Mouse (Mus musculus): Measurements from ENCODE around the gene 1600002K03Rik. TPM values are rescaled to one million over a fixed set of nuclear protein-coding genes. Genes with fewer than 3 reads are reported as not detected.
A peak's percentile ranks its signal among the peaks of the same experiment; 100 is the strongest.

The 1600002K03Rik gene
- polyA plus RNA-seq, 1 experiment = 16.4 TPM

DNA sequence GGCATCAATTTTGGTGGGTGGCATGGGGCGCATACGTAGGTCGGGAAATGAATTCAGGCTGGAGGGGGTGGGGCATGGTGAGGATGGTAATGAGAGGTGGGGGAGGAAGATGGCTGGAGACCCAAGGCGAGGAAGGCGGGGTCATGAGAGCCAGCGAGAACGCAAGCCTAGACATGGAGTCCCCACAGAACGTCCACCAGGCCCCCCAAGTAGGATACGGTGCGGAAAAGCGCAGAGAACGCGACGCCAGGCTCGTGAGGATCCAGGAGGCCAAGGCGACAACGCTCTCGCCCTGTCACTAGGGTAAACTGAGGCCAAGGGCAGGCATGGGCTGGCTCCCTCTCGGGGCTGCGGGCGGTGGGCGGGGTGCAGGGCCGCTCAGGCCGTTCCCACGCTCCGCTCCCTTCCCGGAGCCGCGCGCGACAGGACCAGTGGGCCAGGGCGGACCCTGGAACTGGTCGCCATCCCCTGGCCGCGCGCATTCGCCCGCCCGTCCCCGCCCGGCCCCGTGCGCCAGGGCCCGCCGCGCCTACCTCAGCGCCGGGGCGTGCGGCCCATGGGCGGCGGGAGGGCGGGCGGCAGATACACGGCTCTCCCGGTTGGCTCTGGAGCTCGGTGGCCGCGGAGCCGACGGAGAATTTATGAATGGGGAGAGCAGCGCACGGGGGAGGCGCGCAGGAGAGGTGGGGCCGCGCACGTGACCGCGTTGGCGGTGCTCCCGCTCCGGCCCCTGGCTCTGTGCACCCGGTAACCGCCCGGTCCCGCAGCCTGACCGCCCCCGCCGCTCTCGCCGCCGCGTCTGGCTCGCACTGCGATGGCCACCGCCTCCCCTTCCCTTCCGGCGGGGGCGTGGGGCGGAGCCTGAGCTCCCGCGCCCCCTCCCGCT, 33.9 kb upstream of the 1600002K03Rik start, which contains the start of gene Atp5d:
Atp5d (plus strand) TSS at position 80 of the 886 bp plus-strand sequence.
- H3K4me1 ChIP-seq (ENCODE audit: control insufficient read depth, insufficient read depth, low read length) = peaks cover 7% of the 10 kb centered on the region; the same call in 1 of the 2 replicates
- peak; percentile 60 for TF ChIP-seq POLR2A (IDR thresholded peaks at IDR 0.05; ENCODE audit: borderline replicate concordance, insufficient read depth, low read length)
- no peak for TF ChIP-seq CTCF (IDR thresholded peaks at IDR 0.05; ENCODE audit: borderline replicate concordance, insufficient read depth, low read depth, low read length)
- H3K27me3 ChIP-seq (ENCODE audit: control insufficient read depth, insufficient read depth, low read length) = no peaks in the 10 kb centered on the region
- H3K27ac ChIP-seq (ENCODE audit: insufficient read depth, low read length) = peak within 1 kb of the TSS; percentile 50
- H3K4me3 ChIP-seq (replicated peaks; ENCODE audit: insufficient read depth, low read depth, low read length) = peak within 1 kb of the TSS; percentile 87
- DNase-seq = peak; percentile 84 to 85
- under 1% methylated on average over 82 of the region's 94 CpGs for WGBS

DNA sequence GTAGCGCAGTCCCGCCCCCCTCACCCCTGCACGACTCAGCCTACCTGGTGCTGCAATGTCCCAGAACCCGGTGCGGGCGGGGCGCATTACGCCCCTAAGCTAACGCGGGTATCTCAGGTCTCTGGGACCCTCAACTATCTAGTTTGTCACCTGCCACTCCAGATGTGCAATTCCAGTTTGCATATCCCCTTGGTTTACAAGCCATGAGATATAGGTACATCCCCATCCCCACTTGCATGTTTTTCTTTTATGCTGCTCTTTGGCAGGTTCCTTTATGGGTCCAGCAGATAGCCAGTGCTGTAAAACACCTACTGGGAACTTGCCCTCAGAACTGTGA, 33.3 kb upstream of the 1600002K03Rik start:
- H3K27me3 ChIP-seq (ENCODE audit: control insufficient read depth, insufficient read depth, low read length) = no peaks in the 10 kb centered on the region
- 2% methylated on average over 9 of the region's 10 CpGs for WGBS
- H3K27ac ChIP-seq (ENCODE audit: insufficient read depth, low read length) = peak overlapping the region; percentile 44
- no peak for TF ChIP-seq POLR2A (IDR thresholded peaks at IDR 0.05; ENCODE audit: borderline replicate concordance, insufficient read depth, low read length)
- TF ChIP-seq CTCF (IDR thresholded peaks at IDR 0.05; ENCODE audit: borderline replicate concordance, insufficient read depth, low read depth, low read length) = no peak
- H3K4me3 ChIP-seq (replicated peaks; ENCODE audit: insufficient read depth, low read depth, low read length) = peak overlapping the region; percentile 87
- peaks cover 12% of the 10 kb centered on the region; the same call in 1 of the 2 replicates for H3K4me1 ChIP-seq (ENCODE audit: control insufficient read depth, insufficient read depth, low read length)
- no peak for DNase-seq

DNA sequence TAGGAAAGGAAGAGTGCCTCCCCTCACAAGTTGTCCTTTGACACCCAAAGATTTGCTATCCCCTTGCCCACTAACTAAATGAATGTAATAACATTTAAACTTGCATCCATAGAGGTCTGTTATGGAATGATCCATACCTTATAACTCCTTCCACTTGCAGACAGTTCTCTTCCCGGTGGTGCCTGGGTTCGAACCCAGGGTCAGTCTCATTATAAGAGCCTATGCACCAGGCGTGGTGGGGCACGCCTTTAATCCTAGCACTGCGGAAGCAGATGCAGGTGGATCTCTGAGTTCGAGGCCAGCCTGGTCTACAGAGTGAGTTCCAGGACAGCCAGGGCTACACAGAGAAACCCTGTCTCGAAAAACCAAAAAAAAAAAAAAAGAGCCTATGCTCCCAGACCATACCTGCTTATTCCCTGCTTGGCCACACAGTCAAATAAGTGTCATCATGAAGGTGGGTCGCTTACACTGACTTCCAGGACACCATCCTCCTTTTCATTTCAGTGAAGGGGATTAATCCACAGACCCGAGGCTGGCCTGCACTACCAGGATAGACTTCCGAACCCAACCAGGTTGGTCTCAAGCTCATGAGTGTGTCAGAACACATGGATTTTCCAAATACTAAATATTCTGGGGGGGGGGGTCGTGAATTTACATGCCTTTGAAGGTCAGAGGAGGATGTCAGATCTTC, 32.6 kb upstream of the 1600002K03Rik start:
- 77% methylated on average over 11 of the region's 11 CpGs for WGBS

DNA sequence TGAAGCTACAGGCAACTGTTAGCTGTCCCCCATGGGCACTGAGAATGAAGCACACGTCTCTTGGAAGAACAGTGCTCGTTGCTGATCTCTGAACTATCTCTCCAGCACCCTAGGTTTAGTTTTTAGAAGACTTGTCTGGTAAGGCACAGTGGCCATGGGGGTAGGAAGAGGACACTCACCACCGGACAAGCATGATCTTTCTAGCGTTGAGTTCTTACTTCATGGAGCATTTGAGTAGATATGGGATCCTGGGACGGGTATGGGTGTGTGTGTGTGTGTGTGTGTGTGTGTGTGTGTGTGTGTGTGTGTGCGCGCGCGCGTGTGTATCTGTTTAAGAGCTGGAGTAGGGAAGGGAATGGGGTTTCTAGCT, 32.1 kb upstream of the 1600002K03Rik start, which contains the start of gene Cbarp:
Cbarp (minus strand) TSS at position 170 of the 370 bp plus-strand sequence.
- H3K27ac ChIP-seq (ENCODE audit: insufficient read depth, low read length) = peak within 1 kb of the TSS; percentile 97
- peak within 1 kb of the TSS; percentile 61 for H3K4me3 ChIP-seq (replicated peaks; ENCODE audit: insufficient read depth, low read depth, low read length)
- no peak for TF ChIP-seq POLR2A (IDR thresholded peaks at IDR 0.05; ENCODE audit: borderline replicate concordance, insufficient read depth, low read length)
- TF ChIP-seq CTCF (IDR thresholded peaks at IDR 0.05; ENCODE audit: borderline replicate concordance, insufficient read depth, low read depth, low read length) = no peak
- H3K27me3 ChIP-seq (ENCODE audit: control insufficient read depth, insufficient read depth, low read length) = no peaks in the 10 kb centered on the region
- WGBS = 67% methylated on average over 10 of the region's 10 CpGs
- no peak for DNase-seq
- peaks cover 21% of the 10 kb centered on the region for H3K4me1 ChIP-seq (ENCODE audit: control insufficient read depth, insufficient read depth, low read length)

More for the DNA sequence above, 32.6 kb upstream of the 1600002K03Rik start:
- TF ChIP-seq POLR2A (IDR thresholded peaks at IDR 0.05; ENCODE audit: borderline replicate concordance, insufficient read depth, low read length) (no peak), CTCF (IDR thresholded peaks at IDR 0.05; ENCODE audit: borderline replicate concordance, insufficient read depth, low read depth, low read length) (no peak)
- H3K27me3 ChIP-seq (ENCODE audit: control insufficient read depth, insufficient read depth, low read length) = no peaks in the 10 kb centered on the region
- H3K4me3 ChIP-seq (replicated peaks; ENCODE audit: insufficient read depth, low read depth, low read length) = no peak overlapping the region
- DNase-seq = no peak
- peaks cover 17% of the 10 kb centered on the region; the same call in 1 of the 2 replicates for H3K4me1 ChIP-seq (ENCODE audit: control insufficient read depth, insufficient read depth, low read length)
- H3K27ac ChIP-seq (ENCODE audit: insufficient read depth, low read length) = no peak overlapping the region

DNA sequence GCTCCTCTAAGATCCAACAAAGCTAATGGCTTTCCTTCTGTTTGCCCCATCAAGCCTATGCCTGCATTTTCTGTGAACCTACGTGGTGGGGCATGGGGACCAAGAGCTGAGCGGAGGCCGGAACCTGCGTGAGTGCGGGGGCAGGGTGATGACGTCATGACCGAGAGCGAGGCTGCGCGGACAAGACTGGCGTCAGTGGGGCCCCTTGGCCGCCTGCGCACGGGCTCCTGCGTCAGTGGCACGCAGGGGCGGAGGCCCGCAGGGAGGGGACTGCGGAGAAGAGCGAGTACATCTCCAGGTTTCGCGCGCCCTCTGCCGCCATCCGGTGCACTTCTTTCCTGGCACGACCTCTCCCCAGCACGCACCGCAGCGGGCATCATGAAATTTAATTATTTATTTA, 31.5 kb upstream of the 1600002K03Rik start:
- under 1% methylated on average over 29 of the region's 29 CpGs for WGBS
- peak overlapping the region; percentile 97 for H3K27ac ChIP-seq (ENCODE audit: insufficient read depth, low read length)
- no peaks in the 10 kb centered on the region for H3K27me3 ChIP-seq (ENCODE audit: control insufficient read depth, insufficient read depth, low read length)
- peak; percentile 73; the same call in 1 of the 2 replicates for TF ChIP-seq POLR2A (IDR thresholded peaks at IDR 0.05; ENCODE audit: borderline replicate concordance, insufficient read depth, low read length)
- TF ChIP-seq CTCF (IDR thresholded peaks at IDR 0.05; ENCODE audit: borderline replicate concordance, insufficient read depth, low read depth, low read length) = peak; percentile 69; the same call in 1 of the 2 replicates
- H3K4me1 ChIP-seq (ENCODE audit: control insufficient read depth, insufficient read depth, low read length) = peaks cover 25% of the 10 kb centered on the region
- peak; percentile 98 to 99 for DNase-seq
- peak overlapping the region; percentile 61 for H3K4me3 ChIP-seq (replicated peaks; ENCODE audit: insufficient read depth, low read depth, low read length)

DNA sequence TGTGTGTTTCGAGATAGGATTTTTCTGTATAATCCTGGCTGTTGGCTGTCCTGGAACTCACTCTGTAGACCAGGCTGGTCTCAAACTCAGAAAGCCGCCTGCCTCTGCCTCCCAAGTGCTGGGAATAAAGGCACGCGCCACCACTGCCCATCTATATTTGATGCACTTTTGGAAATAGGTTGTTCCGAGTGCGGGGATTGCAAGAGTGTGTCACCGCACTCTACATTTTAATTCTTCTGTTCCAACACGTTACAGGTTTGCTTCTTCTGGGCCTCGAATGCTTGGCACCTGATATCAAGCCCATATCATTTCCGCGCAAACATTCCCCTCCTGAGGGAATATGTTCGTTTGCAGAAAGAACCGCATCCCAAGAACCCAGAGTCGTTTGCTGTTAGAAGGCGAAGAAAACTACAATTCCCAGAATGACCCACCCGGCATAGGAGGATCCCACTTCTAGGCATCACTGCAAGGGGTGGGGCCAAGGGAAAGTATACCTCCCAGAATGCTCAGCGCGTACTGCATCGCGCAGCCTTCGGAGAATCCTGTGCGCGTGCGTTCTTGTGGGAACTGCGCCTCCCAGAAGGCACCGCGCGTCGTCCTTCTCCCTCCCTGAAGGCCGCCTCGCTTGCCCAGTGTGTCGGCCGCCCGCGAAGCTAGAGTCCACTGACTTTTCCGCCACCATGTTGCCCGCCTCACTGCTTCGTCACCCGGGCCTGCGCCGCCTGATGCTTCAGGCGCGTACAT, 30.8 kb upstream of the 1600002K03Rik start:
- Histone ChIP-seq H3K4me3 (replicated peaks; ENCODE audit: insufficient read depth, low read depth, low read length) (peak overlapping the region; percentile 67), H3K4me1 (ENCODE audit: control insufficient read depth, insufficient read depth, low read length) (peaks cover 32% of the 10 kb centered on the region), H3K27me3 (ENCODE audit: control insufficient read depth, insufficient read depth, low read length) (no peaks in the 10 kb centered on the region), H3K27ac (ENCODE audit: insufficient read depth, low read length) (peak overlapping the region; percentile 89)
- WGBS = under 1% methylated on average over 40 of the region's 43 CpGs
- TF ChIP-seq POLR2A (IDR thresholded peaks at IDR 0.05; ENCODE audit: borderline replicate concordance, insufficient read depth, low read length) (peak; percentile 89), CTCF (IDR thresholded peaks at IDR 0.05; ENCODE audit: borderline replicate concordance, insufficient read depth, low read depth, low read length) (no peak)
- DNase-seq = peak; percentile 94 to 99

DNA sequence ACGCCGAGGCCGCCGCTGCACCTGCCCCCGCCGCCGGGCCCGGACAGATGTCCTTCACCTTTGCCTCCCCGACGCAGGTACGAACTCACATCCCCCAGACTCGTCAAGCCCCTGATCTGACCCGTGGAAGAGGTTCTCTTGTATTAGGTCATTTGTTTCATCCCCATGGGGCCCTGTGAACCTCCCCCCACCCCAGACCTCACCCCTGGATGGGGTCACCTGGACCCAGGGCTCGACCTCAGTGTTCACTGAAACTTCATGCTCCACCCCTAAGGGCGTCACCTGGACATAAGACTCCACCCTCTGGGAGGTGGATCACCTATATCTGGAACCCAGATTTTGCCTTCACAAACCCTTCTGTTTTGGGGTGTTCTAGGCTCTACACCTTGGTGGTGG, 30.2 kb upstream of the 1600002K03Rik start:
- H3K4me3 ChIP-seq (replicated peaks; ENCODE audit: insufficient read depth, low read depth, low read length) = peak overlapping the region; percentile 67
- peak overlapping the region; percentile 89 for H3K27ac ChIP-seq (ENCODE audit: insufficient read depth, low read length)
- peaks cover 36% of the 10 kb centered on the region for H3K4me1 ChIP-seq (ENCODE audit: control insufficient read depth, insufficient read depth, low read length)
- TF ChIP-seq CTCF (IDR thresholded peaks at IDR 0.05; ENCODE audit: borderline replicate concordance, insufficient read depth, low read depth, low read length) (no peak), POLR2A (IDR thresholded peaks at IDR 0.05; ENCODE audit: borderline replicate concordance, insufficient read depth, low read length) (no peak)
- 1% methylated on average over 15 of the region's 15 CpGs for WGBS
- no peak for DNase-seq
- no peaks in the 10 kb centered on the region for H3K27me3 ChIP-seq (ENCODE audit: control insufficient read depth, insufficient read depth, low read length)

Data from cerebellum, adult 2 months (tissue).